Mouse (Mus musculus) midbrain, postnatal 0 days (tissue): ENCODE data around the gene Trmt44. TPM values are rescaled to one million over a fixed set of nuclear protein-coding genes. Genes with fewer than 3 reads are reported as not detected.

Experiments used
- ATAC-seq: fragments of 200-750 bp; cut with Nextera tagmentation; 2 replicates; pipeline ENCODE4 v1.8.0; 2017; ENCODE audit warnings: moderate number of reproducible peaks, mild to moderate bottlenecking, moderate TSS enrichment, moderate library complexity; ENCODE audit not compliant: low FRiP score
- DNase-seq: peaks from one replicate; pipeline ENCODE4 v3.0.0-alpha.2; 2015; ENCODE audit warnings: low spot score
- H3K27ac ChIP-seq: fragments of 300-500 bp; sonication (generic); 2 replicates; pipeline ENCODE4 v1.5.1; 2014; ENCODE audit warnings: low read depth, mild to moderate bottlenecking, low read length, mixed read lengths
- H3K27me3 ChIP-seq: fragments of 300-500 bp; sonication (generic); 2 replicates; pipeline ENCODE4 v1.6.1; 2014; ENCODE audit warnings: low read length, control low read depth, mixed read lengths; ENCODE audit not compliant: insufficient read depth
- H3K36me3 ChIP-seq: fragments of 300-500 bp; sonication (generic); 2 replicates; pipeline ENCODE4 v1.6.1; 2014; ENCODE audit warnings: low read length, control low read depth, mixed read lengths; ENCODE audit not compliant: insufficient read depth
- H3K4me1 ChIP-seq: fragments of 300-500 bp; sonication (generic); 2 replicates; pipeline ENCODE4 v1.6.1; 2014; ENCODE audit warnings: mild to moderate bottlenecking, control low read depth, antibody characterized with exemption, low read length, mixed read lengths; ENCODE audit not compliant: insufficient read depth
- H3K4me2 ChIP-seq: fragments of 300-500 bp; sonication (generic); 2 replicates; pipeline ENCODE4 v1.6.1; 2014; ENCODE audit warnings: low read depth, mild to moderate bottlenecking, low read length, mixed read lengths; ENCODE audit not compliant: poor library complexity, severe bottlenecking
- H3K4me3 ChIP-seq: fragments of 300-500 bp; sonication (generic); 2 replicates; pipeline ENCODE4 v1.5.1; 2014; ENCODE audit warnings: low read depth, mild to moderate bottlenecking, low read length, moderate library complexity
- H3K9ac ChIP-seq: fragments of 300-500 bp; sonication (generic); replicated peaks from 2 replicates; pipeline ENCODE4 v1.6.1; 2014; ENCODE audit warnings: mild to moderate bottlenecking, low read length, moderate library complexity, mixed read lengths; ENCODE audit not compliant: poor library complexity, severe bottlenecking
- H3K9me3 ChIP-seq: fragments of 300-500 bp; sonication (generic); 2 replicates; pipeline ENCODE4 v1.6.1; 2016; ENCODE audit warnings: low read length, control low read depth
- CTCF ChIP-seq: IDR thresholded peaks from 2 replicates; pipeline ENCODE4 v1.5.1; 2016; ENCODE audit warnings: antibody characterized with exemption, mild to moderate bottlenecking
- WGBS: fragments of 180-500 bp; shearing (Covaris S2); extraction: QIAGEN DNeasy Blood & Tissue Kit; methylation state at CpG from one replicate; pipeline ENCODE4 v1.1.7; 2014; 5-methylcytosine and 5-hydroxymethylcytosine counted together
- polyA plus RNA-seq: library from polyadenylated mRNA; unstranded; fragments of >200 nt; fragmentation: Nextera tagmentation; extraction: Ambion mirVana; gene quantifications from 2 replicates; pipeline ENCODE4 v1.2.1, GENCODE M21; 2015
- total RNA-seq: library from RNA; depleted of rRNA; stranded (reverse); fragments of >200 nt; gene quantifications from 2 replicates; pipeline ENCODE4 v1.2.3, GENCODE M21; 2014

Trmt44 gene
- total and polyA plus RNA-seq, 2 experiments from 2014 or later, result 4.9 to 5.8 TPM

- 80% methylated on average over 8 of the region's 8 CpGs for WGBS
- peaks cover 50% of the 10 kb centered on the region for H3K36me3 ChIP-seq
Measured at GRCm38 (mm10) chr5:35559447-35559846, 15.4 kb downstream of the Trmt44 start.

GRCm38 (mm10) chr5:35557946-35558621, 16.8 kb downstream of the Trmt44 start:
- DNase-seq (peak; percentile 34), ATAC-seq (no peak)
- Histone ChIP-seq H3K27me3 (no peaks in the 10 kb centered on the region), H3K36me3 (peaks cover 37% of the 10 kb centered on the region), H3K9me3 (no peaks in the 10 kb centered on the region), H3K4me3 (no peak overlapping the region), H3K4me1 (no peaks in the 10 kb centered on the region), H3K4me2 (no peak overlapping the region), H3K27ac (no peak overlapping the region), H3K9ac (no peak overlapping the region)
- TF ChIP-seq CTCF, result peak; percentile 64
- 62% methylated on average over 13 of the region's 13 CpGs for WGBS

More at GRCm38 (mm10) chr5:35559447-35559846, 15.4 kb downstream of the Trmt44 start:
- H3K9ac ChIP-seq, result no peak overlapping the region
- ATAC-seq (no peak), DNase-seq (no peak)
- H3K4me3 ChIP-seq, result no peak overlapping the region
- no peaks in the 10 kb centered on the region for H3K27me3 ChIP-seq
- TF ChIP-seq CTCF, result no peak
- no peaks in the 10 kb centered on the region for H3K9me3 ChIP-seq
- H3K27ac ChIP-seq, result no peak overlapping the region
- no peak overlapping the region for H3K4me2 ChIP-seq
- H3K4me1 ChIP-seq, result no peaks in the 10 kb centered on the region

GRCm38 (mm10) chr5:35556393-35556792, 18.5 kb downstream of the Trmt44 start:
- Histone ChIP-seq H3K27me3 (no peaks in the 10 kb centered on the region), H3K27ac (no peak overlapping the region), H3K4me1 (no peaks in the 10 kb centered on the region), H3K4me2 (no peak overlapping the region), H3K9ac (no peak overlapping the region), H3K36me3 (peaks cover 22% of the 10 kb centered on the region), H3K9me3 (no peaks in the 10 kb centered on the region), H3K4me3 (no peak overlapping the region)
- 86% methylated on average over 7 of the region's 7 CpGs for WGBS
- ATAC-seq (no peak), DNase-seq (no peak)
- no peak for TF ChIP-seq CTCF

GRCm38 (mm10) chr5:35552838-35553539, 21.9 kb downstream of the Trmt44 start:
- no peaks in the 10 kb centered on the region for H3K27me3 ChIP-seq
- H3K9me3 ChIP-seq, result no peaks in the 10 kb centered on the region
- no peaks in the 10 kb centered on the region for H3K4me1 ChIP-seq
- no peak overlapping the region for H3K9ac ChIP-seq
- no peak overlapping the region for H3K4me2 ChIP-seq
- DNase-seq, result no peak
- no peak for TF ChIP-seq CTCF
- peaks cover 17% of the 10 kb centered on the region for H3K36me3 ChIP-seq
- no peak overlapping the region for H3K4me3 ChIP-seq
- 89% methylated on average over 4 of the region's 4 CpGs for WGBS
- ATAC-seq, result no peak
- H3K27ac ChIP-seq, result no peak overlapping the region

- Histone ChIP-seq H3K9me3 (no peaks in the 10 kb centered on the region), H3K4me3 (no peak overlapping the region), H3K36me3 (peaks cover 11% of the 10 kb centered on the region), H3K4me2 (no peak overlapping the region), H3K4me1 (no peaks in the 10 kb centered on the region), H3K27me3 (no peaks in the 10 kb centered on the region), H3K9ac (no peak overlapping the region), H3K27ac (no peak overlapping the region)
- TF ChIP-seq CTCF, result no peak
- DNase-seq (peak; percentile 57), ATAC-seq (0 out of 2 replicates have a peak, but pooled peaks have one; percentile 23)
- 52% methylated on average over 7 of the region's 7 CpGs for WGBS
Measured at GRCm38 (mm10) chr5:35551855-35552837, 22.7 kb downstream of the Trmt44 start.
